Mouse (Mus musculus) NIH3T3 (cell line): Measurements from ENCODE around the gene Ppif.
A peak's percentile ranks its signal among the peaks of the same experiment; 100 is the strongest.

Experiments used
- DNase-seq: peaks from one replicate; pipeline ENCODE4 v3.0.0-alpha.2; 2012; ENCODE audit warnings: low read depth

Gene Ppif

DNA sequence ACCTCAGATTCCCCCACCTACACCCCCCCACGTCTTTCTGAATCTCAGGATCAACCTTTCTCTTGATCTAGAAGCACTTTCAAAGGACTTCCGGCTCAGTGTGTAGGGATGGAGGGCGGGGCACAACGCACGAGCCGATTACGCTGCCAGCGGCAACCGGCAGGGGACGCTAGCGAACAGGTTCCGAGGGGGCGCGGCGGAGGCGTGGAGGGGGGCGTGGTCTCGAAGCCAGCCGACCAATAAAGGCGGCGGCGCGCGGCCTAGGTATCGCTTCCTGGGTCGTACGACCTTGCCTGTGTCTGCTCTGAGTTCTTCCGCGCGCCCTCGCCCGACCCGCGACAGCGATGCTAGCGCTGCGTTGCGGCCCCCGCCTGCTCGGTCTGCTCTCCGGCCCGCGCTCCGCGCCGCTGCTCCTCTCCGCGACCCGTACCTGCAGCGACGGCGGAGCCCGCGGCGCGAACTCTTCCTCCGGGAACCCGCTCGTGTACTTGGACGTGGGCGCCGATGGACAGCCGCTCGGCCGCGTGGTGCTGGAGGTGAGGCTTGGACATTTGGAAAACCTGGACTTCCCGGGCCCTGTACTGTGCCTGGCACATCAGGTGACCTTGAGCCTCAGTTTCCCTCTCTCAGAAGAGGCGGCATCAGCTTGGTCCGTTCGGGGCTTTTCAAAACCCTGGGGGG, at the start of gene Ppif:
Gene Ppif (plus strand): TSS at position 267 of the 681 bp plus-strand sequence.
- DNase-seq: peak; percentile 95

DNA sequence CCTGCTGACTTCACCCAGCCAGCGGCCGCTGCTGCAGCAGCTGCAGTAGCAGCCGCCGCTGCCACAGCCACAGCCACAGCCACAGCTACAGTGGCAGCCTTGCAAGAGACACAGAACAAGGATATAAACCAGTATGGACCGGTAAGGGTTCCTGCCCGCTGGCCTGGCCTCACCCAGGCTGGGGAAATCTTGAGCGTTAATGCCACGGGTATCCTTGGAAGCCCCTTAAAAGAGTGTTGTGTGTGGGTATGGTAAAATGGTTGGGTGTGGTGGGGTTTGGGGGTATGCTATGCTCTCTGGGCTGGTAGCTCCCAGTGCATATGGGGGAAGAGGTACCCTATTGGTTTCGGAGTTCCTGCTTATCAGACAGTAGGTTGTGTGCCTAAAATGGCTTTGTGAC, 48.2 kb upstream of the Ppif start:
- no peak for DNase-seq

DNA sequence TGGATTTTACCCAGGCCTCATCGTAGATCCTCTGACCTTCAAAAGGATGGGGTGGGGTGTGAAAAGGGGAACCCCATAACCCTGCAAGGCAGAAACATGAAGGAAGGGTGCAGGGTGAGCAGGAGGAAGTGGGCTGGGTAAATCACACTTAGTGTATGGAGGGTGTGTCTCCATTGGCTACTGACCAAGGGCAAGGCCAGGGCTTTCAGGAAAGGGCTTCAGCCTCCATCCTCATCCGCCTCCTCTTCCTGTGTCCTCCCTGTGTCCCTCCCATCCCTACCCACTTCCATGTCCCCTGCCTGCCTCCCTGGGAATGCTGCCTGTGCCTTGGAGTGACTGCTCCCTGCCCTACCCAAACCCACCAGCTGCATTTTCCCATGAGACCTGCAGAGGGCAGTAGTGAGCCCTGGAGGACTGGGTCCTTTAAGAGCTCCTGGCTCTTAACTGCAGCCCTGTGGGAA, 47.8 kb upstream of the Ppif start:
- peak; percentile 75 for DNase-seq

DNA sequence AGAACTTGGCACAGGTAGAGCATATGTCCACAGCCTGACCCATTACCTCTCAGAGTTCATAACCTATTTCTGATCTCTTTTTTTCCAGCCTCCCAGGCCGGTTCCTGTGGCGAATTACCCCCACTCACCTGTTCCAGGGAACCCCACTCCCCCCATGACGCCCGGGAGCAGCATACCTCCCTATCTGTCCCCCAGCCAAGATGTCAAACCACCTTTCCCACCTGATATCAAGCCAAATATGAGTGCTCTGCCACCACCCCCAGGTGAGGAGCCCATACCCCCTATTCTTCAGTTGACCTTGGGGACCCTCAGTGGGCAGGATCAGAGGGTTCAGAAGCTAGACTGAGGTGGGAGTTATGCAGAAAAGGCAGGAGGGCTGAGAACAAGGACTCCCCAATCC, 42.8 kb upstream of the Ppif start:
- no peak for DNase-seq

DNA sequence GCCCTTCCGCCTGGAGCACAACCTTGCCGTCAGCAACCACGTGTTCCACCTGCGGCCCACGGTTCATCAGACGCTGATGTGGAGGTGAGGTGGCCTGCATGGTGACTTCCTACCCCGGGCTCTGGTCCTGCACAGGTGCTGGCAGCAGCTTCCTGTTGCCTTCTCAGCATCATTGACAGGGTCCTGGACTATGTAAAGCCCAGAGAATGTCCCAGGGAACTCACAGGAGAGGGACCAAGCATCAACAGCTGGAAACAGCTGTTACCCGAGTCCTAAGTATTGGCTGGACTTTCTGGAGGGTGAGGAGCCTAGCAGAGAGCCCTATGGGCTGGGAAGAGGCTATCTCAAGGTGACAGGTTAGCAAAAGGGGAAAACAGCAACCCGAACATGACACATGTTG, 42.0 kb upstream of the Ppif start:
- DNase-seq: no peak

DNA sequence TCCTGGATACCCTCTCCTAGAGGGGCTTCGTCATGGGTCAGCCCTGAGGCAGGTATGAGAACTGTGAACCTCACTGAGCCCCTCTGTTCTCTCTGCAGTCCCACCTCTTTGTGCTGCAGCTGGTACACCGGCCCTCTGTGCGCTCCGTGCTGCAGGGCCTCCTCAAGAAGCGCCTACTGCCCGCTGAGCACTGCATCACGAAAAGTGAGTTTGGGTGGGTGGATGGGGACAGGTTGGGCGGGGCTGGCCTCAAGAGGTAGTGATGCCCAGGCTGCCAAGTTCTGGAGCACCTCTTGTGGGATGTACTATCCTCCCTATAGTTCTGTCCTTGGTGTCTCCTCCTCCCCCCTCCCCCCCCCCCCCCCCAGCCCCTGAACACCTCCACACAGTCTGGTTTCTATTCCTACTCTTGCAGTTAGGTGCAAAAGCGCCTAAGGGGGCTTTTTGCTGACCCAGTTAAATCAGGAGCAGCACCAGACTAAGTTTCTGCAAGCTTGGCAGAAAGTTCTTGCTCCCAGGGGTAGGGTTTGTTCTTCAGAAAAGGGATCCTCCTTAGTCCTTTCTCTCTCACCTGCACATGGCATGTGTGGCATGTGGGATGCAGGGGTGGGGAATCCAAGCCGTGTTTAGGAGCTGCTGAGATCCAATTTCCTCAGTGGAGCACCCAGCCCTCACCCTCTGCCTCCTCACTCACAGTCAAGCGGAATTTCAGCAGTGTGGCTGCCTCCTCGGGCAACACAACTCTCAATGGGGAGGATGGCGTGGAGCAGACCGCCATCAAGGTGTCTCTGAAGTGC, 39.4 kb upstream of the Ppif start:
- DNase-seq: no peak

DNA sequence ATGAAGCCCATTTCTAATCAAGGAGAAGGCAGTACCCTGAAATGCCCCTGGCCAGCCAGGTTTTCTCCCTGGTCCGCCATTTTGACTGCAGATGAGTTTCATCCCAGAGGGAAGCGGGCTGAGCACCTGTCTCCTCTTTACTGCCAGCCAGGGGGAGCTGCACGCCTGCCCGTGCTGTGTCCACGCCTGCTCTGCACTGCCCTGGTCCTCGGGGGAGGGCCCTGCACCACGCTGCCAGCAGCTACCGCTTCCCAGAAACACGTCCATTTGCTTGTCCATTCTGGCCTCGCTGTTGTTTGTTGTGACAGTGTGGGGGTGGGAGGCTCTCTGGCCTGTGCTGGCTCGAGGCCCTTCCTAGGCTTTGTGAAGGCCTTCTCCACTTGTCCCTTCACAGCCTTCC, 33.3 kb upstream of the Ppif start:
- DNase-seq: no peak

DNA sequence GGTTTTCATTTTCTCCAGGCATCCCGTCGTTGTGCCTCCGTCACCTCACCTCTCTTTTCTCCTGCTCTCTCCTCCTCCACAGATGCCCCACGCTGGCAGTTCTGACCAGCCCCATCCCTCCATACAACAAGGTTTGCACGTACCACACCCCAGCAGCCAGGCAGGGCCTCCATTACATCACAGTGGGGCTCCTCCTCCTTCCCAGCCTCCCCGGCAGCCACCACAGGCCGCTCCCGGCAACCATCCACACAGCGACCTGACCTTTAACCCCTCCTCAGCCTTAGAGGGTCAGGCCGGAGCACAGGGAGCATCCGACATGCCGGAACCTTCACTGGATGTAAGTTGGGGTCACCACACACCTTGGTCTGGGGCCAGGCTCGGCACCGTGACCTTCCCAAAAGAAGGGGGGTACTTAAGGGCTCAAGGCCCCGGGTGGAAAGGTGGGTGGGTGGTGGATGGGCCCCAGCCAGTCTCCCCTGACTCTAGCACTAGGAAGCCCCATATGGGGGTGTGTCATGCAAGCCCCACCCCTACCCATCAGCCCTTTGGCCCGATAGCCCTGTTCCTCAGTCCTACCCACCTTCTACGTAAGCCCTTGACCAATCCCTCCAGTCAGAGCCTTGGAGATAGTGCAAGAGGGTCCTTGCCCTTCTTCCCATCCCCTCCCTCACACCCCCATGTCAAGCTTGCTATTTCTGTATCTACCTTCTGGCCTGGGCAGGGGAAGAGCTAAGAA, 32.6 kb upstream of the Ppif start:
- DNase-seq: no peak

DNA sequence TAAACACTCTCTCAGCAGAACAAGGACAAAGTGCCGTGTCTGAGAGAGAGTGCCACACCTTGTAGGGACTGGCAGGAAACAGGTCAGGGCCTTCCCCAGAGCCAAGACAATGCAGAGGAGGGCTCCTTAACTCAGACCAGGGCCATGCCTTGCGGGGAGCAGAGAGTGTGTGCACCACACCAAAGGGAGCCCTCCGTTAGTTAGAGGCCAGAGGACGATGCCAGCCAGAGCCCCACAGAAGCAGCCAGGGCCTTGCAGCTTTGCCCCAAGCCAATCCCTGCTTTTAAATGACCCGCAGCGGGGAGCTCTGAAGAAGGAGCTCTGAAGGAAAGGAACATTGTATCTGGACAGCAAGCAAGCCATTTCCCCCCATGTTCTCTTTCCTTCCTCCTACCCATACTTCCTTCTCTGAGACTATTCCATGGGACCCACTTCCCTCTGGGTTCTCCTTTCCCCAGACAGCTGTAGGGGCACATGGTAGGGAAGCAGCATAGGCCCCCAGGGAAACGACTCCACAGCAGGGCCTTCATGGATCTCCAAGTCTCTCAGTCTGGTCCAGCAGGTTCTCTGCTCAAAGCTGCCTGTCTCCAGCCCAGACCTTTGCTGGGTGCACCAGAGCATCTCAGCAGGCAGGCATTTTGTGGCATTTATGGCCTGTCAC, 30.2 kb upstream of the Ppif start:
- no peak for DNase-seq

DNA sequence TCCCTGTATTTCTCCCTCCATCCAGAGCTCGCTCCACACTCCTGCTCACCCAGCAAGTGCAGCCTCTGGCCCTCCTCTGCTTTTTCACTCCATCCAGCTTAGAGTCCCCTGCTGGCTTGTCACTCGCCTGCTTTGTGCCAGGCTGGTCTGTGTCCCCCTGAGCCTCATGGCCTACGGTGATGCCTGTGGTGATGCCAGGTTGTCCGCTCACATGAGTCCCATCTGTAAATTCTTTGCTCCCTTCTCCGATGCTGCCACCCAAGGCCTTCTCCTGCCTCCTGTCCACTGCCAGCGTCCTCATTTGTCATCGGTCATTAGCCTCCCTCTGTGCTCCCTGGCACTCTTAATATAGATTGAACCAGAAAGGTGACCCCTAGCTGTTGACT, 29.7 kb upstream of the Ppif start:
- DNase-seq: no peak

DNA sequence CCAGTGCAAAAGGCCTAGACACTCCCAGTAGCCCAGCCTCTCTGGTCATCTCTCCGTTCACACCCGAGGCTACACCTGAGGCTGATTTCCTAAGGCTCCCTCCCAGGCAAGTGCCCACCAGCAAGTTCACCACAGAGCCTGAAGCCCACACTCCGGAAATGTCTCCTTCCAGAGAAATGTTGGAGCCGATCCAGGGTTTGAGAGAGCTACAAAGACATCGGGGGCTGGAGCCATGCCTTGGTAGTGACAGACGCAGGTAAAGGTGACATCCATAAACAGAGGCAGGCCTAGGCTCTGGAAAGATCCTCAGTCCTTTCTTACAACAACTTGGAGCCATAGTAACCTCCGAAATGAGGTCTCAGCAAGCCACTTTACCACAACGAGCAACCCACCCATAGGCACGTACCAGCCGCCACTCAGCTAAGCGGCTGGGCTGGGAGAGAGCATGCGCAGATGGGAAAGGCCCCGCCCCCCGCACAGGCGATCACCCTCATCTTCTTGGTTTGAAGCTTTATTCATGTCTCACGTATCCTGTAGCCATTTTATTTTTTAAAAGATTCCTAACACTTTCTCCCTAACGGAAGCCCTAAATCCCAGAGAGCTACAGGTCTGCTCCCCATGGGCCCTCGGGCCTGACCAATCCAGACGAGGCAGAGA, 28.5 kb upstream of the Ppif start:
- DNase-seq: no peak

DNA sequence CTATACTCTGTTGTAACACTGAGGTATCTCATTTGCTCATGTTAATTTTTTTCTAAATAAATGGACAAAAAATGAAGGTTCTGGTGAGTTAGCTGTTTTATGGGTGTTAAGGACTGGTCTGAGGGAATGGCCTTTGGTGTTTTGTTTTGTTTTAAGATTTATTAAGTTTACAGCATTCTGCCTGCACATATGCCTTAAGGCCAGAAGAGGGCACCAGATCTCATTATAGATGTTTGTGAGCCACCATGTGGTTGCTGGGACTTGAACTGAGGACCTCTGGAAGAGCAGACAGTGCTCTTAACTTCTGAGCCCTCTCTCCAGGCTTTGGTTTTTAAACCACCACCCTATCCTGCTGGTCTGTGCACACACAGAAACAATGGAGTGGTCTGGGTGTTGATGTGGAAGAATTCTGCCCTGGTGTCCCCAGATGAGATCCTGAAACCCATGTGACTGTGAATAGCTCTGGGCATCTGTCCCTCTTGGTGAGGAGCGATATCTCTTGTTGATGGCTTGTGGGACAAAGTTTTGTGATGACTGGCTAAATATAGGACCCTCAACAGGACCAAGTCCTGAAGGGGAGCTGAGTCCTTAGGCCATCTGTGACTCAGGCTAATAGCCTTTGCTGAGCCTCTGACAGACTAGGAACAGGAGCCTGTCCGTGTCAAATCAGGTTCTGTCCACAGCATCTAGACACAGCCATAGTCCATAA, 27.1 kb upstream of the Ppif start:
- DNase-seq: peak; percentile 43

DNA sequence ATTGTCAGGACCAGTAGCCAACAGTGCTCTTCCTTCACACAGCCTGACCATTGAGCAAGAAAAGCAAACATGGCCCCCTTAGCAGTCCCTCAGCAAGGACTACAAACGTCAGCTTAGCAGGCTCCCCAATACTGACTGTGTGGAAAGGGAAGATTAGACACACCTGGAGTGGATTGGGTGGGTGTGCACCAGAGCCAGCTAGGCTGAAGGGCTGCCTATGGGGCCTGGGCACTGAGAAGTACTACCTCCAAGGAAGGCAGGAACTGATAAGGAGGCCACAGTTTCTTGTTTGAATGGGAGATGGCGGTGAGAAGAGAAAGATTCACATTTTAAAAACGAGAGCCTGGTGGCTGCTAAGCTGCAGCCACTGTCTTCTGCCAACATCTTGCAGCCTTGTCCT, 26.4 kb upstream of the Ppif start:
- no peak for DNase-seq

DNA sequence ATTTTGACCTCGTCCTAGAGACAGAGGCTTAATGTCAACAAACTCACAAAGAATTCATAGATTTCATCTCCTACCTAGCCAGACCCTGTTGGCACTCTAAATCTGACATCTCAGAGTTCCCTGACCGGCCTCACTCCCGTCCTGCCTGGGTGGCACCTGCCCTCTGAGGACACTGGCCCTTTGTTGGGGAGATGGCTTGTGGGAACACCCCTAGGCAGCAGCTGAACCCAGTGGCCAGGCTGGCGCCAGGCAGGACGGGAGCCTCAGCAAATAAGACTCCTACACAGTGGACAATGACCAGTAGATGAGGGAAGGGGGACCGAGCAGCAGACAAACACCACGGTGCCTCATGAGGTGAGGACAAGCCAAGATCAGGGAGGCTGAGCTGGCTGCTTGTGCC, 14.3 kb upstream of the Ppif start:
- no peak for DNase-seq

DNA sequence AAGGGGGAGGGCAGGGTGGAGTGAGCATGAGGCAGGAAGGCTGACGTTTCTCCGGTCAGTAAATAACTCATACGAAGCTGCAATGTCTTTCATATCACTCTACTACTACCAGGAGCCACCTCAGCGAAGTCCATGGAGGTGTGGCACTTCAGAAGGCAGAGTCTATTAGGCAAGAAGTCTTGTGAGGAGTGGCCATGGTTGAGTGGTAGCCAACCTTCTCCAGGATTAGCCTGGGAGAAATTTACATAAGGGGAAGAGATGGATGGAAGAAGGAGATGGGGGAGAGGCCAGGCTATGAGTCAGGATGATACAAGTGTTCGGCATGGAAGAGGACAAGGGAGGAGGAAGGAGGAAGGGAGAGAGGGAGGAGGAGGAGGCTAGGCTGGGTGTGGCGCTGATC, 11.9 kb upstream of the Ppif start:
- DNase-seq: peak; percentile 66

DNA sequence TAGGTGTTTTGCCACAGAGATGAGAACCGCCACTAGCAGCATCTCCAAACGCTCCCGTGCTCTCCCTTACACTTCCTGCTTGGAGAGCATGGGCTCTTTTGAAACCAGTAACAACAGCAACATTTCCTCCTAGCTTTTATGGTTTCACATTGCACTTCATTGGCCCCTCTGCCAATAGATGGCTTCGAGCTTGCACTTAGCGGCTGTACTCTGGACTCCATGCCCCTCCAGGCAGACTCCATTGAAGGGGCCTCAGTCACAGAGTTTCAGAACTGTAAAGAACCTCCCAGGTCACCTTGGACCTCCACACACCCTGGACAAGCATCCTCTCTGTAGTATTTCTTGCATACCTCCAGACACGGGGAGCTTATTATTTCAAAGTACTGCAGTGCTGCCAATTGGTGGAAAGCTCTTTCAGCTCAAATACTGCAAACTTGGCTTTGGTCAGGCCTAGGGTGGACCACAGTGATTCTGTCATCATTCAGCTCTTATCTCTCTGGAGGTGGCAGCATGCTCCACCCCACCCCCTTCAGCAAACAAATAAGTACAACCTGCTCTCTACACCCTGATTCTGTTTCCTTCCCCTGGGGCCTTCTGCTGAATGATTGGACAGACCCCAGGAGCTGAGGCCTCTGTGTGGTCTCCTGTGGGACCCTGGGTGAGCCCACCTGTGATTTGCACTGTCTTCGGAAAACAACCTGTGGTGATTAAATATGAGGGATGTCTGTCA, 7.6 kb upstream of the Ppif start:
- DNase-seq: no peak

DNA sequence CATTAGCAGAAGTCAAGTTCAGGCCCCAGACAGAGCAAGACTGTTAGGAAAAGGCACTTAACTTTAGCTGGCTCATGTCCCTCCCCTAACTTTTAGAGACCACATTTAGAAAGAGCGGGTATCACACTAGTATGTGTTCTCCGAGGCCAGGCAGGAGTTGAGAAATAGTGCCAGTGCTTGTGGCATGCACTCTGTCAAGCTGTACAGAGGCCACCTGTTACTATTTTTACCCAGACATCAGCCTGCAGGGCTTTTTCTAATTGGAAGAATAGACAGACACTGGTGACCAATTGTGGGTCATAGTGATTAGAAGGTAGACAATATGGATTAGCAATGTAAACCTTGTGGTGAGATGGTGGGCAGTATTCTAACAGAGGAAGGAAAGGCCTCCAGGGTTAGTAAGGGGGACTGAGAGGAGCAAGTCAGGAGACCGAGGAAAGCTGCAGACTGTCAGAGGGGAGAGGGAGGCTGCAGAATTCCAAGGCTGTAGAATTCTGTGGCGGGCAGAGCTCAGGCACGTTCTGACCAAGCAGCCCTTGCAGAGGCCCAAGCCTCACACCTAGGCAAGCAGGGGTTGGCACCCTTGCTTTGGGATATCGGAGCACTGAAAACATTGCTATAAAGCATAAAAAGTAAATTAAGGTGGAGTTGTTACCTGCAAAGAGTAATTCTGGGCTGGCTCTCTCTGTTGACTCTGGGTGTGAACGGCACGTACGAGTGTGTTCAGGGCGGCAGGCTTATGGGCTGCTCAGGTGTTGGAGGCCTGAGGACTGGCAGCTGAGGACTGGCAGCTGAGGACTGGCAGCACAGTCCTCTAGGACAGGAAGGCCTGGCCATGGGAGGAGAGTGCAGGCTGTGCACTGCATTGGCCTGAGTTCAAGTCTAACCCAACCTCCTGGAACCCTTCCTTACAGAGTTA, 6.7 kb upstream of the Ppif start:
- no peak for DNase-seq

DNA sequence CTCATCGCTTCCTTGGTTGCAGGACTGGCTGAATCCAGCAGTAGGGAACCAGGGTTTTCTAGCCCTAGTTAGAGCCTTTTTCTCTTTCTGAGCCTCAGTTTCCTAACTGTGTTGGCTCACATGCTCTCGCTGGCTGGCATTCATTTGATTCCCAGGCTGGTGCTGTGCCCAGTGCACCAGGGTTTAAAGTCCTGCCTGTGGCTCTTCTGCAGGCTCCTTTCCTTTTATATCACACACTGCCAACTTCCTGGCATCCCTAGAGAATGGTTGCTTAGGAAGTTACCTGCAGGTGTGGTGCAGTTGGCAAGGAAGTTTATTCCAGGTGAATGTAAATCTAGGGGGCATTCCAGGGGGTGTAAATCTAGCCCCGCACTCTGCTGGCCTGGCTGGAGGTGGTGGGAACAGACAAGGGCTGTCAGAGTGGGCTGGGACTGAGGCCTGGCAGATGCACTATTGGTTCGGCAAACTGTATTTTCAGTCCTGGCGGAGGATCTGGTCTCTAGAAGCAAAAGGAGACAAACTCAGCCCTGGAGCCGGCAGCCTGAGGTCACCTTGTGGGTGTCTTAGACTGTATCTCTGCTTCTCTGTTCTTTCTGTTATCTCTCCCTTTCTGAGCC, 575 bp upstream of the Ppif start:
- DNase-seq: no peak

DNA sequence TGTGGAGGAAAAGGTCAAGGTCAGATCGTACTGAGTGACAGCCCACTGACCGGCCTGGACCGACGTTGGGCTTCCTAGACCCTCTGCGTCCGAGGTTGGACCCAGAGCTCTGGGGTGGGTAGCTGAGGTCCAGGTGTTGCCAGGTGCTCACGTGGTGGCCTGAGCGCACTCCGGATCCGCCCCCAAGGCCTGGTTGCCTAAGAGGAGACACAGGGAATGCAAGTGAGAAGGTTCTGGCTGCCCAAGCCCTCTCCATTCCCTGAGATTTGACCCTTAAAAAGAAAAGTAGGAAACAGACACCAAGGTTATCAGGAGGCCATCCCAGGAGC, 579 bp downstream of the Ppif start:
- peak; percentile 35 for DNase-seq
